Mouse (Mus musculus): ENCODE data around the gene Psmd13.
A peak's percentile ranks its signal among the peaks of the same experiment; 100 is the strongest.

The Psmd13 gene

DNA sequence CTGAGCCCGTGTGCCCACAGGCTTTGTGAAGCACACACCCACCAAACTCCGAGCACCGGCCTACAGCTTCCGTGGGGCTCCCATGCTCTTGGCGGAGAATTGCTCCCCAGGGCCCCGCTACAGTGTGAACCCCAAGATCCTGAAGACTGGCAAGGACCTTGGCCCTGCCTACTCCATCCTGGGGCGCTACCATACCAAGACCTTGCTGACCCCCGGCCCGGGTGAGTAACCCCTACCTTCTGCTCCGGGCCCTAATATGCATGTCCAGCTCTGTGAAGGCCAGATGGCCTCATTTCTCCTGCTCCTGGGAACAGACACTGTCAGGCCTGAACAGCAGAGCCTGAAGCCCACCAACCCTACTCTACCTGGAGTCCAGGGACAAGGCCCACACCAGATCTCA is 33.2 kb upstream of the Psmd13 start:
- DNase-seq (ENCODE audit: low read depth, low spot score): no peak
- Histone ChIP-seq H3K36me3 (ENCODE audit: control insufficient read depth, insufficient read depth, low read length, poor library complexity, severe bottlenecking) (0 out of 2 replicates have a peak, but pooled peaks cover 1% of the 10 kb centered on the region), H3K27me3 (ENCODE audit: control insufficient read depth, insufficient read depth, low read length, poor library complexity, severe bottlenecking) (no peaks in the 10 kb centered on the region; the same call in 1 of the 2 replicates)

DNA sequence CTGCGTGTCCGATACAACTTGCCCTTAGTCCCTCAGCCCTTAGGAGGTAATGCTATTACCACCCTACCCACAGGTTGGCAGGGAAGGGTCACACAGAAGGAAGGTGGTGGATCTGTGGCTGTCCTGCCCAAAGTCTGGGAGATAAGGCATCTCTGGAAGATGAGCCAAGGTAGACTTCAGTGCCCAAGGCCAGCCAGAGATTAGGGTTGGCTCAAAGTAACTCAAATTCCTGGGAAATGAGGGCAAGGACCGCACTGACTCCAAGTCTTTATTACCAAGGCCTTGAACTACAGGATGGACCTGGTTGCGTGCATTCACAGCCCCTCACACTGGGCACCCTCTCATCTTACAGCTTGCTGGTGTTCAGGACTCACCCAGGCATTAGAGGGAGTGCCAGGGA is 29.9 kb upstream of the Psmd13 start:
- H3K36me3 ChIP-seq (ENCODE audit: control insufficient read depth, insufficient read depth, low read length, poor library complexity, severe bottlenecking): peaks cover 1% of the 10 kb centered on the region; the same call in 1 of the 2 replicates
- no peaks in the 10 kb centered on the region; the same call in 1 of the 2 replicates for H3K27me3 ChIP-seq (ENCODE audit: control insufficient read depth, insufficient read depth, low read length, poor library complexity, severe bottlenecking)
- DNase-seq (ENCODE audit: low read depth, low spot score): no peak

DNA sequence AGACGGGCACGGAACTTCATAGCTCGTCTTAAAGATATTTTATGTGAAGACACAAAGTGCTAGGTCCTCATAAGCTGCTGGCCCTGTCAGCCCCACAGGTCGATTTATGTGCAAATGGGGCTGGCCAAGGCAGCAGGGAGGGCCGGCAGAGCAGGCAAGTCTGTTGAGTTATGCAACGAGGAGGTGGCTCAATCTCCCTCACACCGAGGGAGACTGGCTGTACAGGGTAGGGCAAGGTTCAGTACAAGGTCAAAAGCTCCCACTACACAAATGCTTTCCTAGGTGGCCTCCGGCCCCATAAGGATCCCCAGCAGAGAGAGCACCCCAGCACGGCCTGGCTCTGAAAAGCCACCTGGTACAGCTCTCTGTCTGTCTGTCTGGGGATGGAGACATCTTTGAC is 28.4 kb upstream of the Psmd13 start:
- H3K36me3 ChIP-seq (ENCODE audit: control insufficient read depth, insufficient read depth, low read length, poor library complexity, severe bottlenecking): peaks cover 1% of the 10 kb centered on the region; the same call in 1 of the 2 replicates
- DNase-seq (ENCODE audit: low read depth, low spot score): no peak
- H3K27me3 ChIP-seq (ENCODE audit: control insufficient read depth, insufficient read depth, low read length, poor library complexity, severe bottlenecking): no peaks in the 10 kb centered on the region

DNA sequence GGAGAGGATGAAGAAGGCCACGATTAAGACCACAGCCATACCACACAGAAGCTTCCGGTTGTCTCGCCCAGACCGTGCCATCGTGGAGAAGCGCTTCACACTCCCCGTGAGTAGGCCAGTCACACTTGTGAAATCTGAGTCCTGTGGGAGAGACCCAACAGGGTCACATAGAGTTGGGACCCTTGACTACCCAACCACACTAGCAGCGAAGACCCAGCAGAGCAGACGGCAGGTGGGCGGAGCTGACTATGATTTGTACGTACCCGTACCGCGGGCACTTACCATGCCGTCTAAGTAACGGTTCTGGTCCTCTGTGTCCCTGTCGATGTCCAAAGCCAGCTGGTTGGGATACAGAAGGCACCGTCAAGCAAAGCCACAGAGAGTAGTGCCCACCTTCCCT is 27.3 kb upstream of the Psmd13 start:
- peaks cover 1% of the 10 kb centered on the region; the same call in 1 of the 2 replicates for H3K36me3 ChIP-seq (ENCODE audit: control insufficient read depth, insufficient read depth, low read length, poor library complexity, severe bottlenecking)
- no peaks in the 10 kb centered on the region for H3K27me3 ChIP-seq (ENCODE audit: control insufficient read depth, insufficient read depth, low read length, poor library complexity, severe bottlenecking)
- no peak for DNase-seq (ENCODE audit: low read depth, low spot score)

DNA sequence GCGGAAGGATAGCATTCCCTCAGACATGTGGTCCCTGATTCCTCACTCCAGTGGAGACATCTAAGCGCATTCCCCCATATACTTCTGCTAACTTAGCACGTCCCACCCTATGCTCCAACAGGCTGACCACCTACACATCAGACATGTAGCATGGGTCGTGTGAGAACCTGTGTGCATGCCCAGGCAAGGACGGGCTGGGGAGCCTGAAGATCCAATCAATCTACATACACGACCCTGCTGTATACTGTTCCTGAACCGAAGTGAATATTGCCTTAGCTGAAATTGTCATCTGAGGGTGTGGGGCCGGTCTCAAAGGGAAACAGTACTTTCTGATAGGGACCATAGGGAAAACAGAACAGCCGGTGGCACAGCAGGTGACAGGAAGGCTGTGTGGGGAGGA is 26.6 kb upstream of the Psmd13 start:
- DNase-seq (ENCODE audit: low read depth, low spot score): no peak
- H3K27me3 ChIP-seq (ENCODE audit: control insufficient read depth, insufficient read depth, low read length, poor library complexity, severe bottlenecking): no peaks in the 10 kb centered on the region
- peaks cover 4% of the 10 kb centered on the region for H3K36me3 ChIP-seq (ENCODE audit: control insufficient read depth, insufficient read depth, low read length, poor library complexity, severe bottlenecking)

- Histone ChIP-seq H3K36me3 (ENCODE audit: control insufficient read depth, insufficient read depth, low read length, poor library complexity, severe bottlenecking) (peaks cover 7% of the 10 kb centered on the region), H3K27me3 (ENCODE audit: control insufficient read depth, insufficient read depth, low read length, poor library complexity, severe bottlenecking) (no peaks in the 10 kb centered on the region)
- peak; percentile 80 for DNase-seq (ENCODE audit: low read depth, low spot score)
Observed at GRCm38 (mm10) chr7:140855860-140856784, 25.6 kb upstream of the Psmd13 start, which contains the start of gene Gm45785. Gene Gm45785, minus strand, starts transcription at chr7:140856331.

DNA sequence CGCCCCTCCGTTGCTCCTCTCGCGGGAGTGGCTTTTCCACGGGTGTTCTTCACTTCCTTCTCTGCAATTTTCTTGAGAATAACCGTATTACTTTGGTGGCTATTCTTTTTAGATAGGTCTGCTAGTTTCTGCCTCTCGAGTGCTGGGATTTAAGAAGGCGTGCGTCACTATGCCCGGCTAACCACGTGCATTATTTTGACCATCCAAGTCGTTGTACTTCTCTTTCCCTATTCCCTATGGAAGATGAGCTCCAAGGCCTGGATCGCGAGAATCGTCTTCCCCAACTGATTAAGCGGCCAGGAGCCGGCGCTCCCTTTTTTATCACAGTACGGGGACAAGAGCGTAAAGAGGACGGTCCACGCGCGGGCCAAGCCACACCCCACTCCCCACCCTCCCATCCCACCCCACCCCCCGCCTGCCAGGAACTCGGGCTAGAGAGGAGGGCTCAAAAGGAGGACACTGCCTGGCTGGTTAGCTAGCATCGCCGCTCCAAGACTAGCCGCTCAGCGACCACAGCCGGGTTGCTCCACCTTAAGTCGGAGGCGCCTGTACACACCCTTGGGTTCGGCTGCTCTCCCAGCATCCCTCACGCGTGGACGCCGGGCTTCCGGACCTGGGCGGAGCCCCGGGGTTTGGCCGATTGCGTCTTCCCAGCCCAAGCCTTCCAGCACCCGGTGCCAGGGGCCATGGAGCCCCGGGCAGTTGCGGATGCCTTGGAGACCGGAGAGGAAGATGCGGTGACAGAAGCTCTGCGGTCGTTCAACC is 24.8 kb upstream of the Psmd13 start, which contains the start of gene Ric8a:
TSS of gene Ric8a (plus strand) at position 173 of the 765 bp plus-strand sequence.
- DNase-seq (ENCODE audit: low read depth, low spot score): peak; percentile 79
- no peaks in the 10 kb centered on the region for H3K27me3 ChIP-seq (ENCODE audit: control insufficient read depth, insufficient read depth, low read length, poor library complexity, severe bottlenecking)
- H3K36me3 ChIP-seq (ENCODE audit: control insufficient read depth, insufficient read depth, low read length, poor library complexity, severe bottlenecking): peaks cover 9% of the 10 kb centered on the region

- DNase-seq (ENCODE audit: low read depth, low spot score): peak; percentile 17
- Histone ChIP-seq H3K27me3 (ENCODE audit: control insufficient read depth, insufficient read depth, low read length, poor library complexity, severe bottlenecking) (no peaks in the 10 kb centered on the region), H3K36me3 (ENCODE audit: control insufficient read depth, insufficient read depth, low read length, poor library complexity, severe bottlenecking) (peaks cover 9% of the 10 kb centered on the region)
Observed at GRCm38 (mm10) chr7:140857550-140858505, 23.9 kb upstream of the Psmd13 start, which contains the start of gene Bet1l. Gene Bet1l, minus strand, starts transcription at chr7:140857577.

- Histone ChIP-seq H3K36me3 (ENCODE audit: control insufficient read depth, insufficient read depth, low read length, poor library complexity, severe bottlenecking) (peaks cover 12% of the 10 kb centered on the region), H3K27me3 (ENCODE audit: control insufficient read depth, insufficient read depth, low read length, poor library complexity, severe bottlenecking) (no peaks in the 10 kb centered on the region)
- no peak for DNase-seq (ENCODE audit: low read depth, low spot score)
Observed at GRCm38 (mm10) chr7:140858746-140859145, 23.0 kb upstream of the Psmd13 start.

DNA sequence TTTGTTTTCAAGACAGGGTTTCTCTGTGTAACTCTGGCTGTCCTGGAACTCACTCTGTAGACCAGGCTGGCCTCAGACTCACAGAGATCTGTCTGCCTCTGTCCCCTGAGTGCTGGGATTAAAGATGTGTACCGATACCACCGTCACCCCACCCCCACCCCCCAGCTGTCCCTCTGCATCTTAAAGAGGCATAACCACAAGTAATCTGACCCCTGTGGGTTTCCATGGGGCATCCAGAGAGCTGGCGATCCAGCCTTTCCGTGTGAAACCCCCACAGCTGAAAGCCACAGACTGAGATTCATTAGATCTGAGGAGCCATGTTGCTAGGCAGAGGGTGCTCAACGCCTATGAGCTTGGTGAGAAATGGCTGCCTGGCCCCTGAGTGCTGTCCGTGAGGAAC is 21.8 kb upstream of the Psmd13 start:
- H3K36me3 ChIP-seq (ENCODE audit: control insufficient read depth, insufficient read depth, low read length, poor library complexity, severe bottlenecking): peaks cover 12% of the 10 kb centered on the region
- no peaks in the 10 kb centered on the region for H3K27me3 ChIP-seq (ENCODE audit: control insufficient read depth, insufficient read depth, low read length, poor library complexity, severe bottlenecking)
- no peak for DNase-seq (ENCODE audit: low read depth, low spot score)

GRCm38 (mm10) chr7:140860728-140861127 is 21.0 kb upstream of the Psmd13 start:
- no peak for DNase-seq (ENCODE audit: low read depth, low spot score)
- Histone ChIP-seq H3K36me3 (ENCODE audit: control insufficient read depth, insufficient read depth, low read length, poor library complexity, severe bottlenecking) (peaks cover 12% of the 10 kb centered on the region), H3K27me3 (ENCODE audit: control insufficient read depth, insufficient read depth, low read length, poor library complexity, severe bottlenecking) (no peaks in the 10 kb centered on the region)

- no peak for DNase-seq (ENCODE audit: low read depth, low spot score)
- H3K36me3 ChIP-seq (ENCODE audit: control insufficient read depth, insufficient read depth, low read length, poor library complexity, severe bottlenecking): peaks cover 11% of the 10 kb centered on the region
- no peaks in the 10 kb centered on the region for H3K27me3 ChIP-seq (ENCODE audit: control insufficient read depth, insufficient read depth, low read length, poor library complexity, severe bottlenecking)
Observed at GRCm38 (mm10) chr7:140864761-140865160, 17.0 kb upstream of the Psmd13 start.

DNA sequence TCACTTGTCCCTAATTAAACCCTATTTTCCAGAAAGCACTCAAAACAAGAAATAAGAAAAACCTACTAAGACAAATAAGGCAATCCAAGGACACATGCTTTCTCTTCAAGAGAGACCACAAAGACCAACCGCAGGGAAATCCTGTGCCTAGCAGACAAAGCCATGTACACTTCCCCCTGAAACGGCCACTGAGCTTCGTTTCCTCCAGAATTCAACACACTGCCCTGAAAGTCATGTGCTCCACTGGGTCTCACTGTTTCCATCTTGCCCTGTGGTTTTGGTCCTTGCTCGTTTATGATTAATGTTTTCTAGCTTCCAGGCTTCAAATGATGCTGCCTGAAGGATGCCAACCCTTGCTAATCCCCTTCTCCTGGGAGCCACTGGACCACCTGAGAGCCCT is 7.5 kb upstream of the Psmd13 start:
- DNase-seq (ENCODE audit: low read depth, low spot score): peak; percentile 13
- no peaks in the 10 kb centered on the region; the same call in 1 of the 2 replicates for H3K36me3 ChIP-seq (ENCODE audit: control insufficient read depth, insufficient read depth, low read length, poor library complexity, severe bottlenecking)
- no peaks in the 10 kb centered on the region for H3K27me3 ChIP-seq (ENCODE audit: control insufficient read depth, insufficient read depth, low read length, poor library complexity, severe bottlenecking)

- H3K27me3 ChIP-seq (ENCODE audit: control insufficient read depth, insufficient read depth, low read length, poor library complexity, severe bottlenecking): no peaks in the 10 kb centered on the region
- H3K36me3 ChIP-seq (ENCODE audit: control insufficient read depth, insufficient read depth, low read length, poor library complexity, severe bottlenecking): no peaks in the 10 kb centered on the region; the same call in 1 of the 2 replicates
- peak; percentile 61 for DNase-seq (ENCODE audit: low read depth, low spot score)
Observed at GRCm38 (mm10) chr7:140877364-140877763, 4.4 kb upstream of the Psmd13 start.

All from splenic B cell, adult 2 months (primary cell).